Mouse (Mus musculus): ENCODE results near the gene Tnfsfm13. TPM values are rescaled to one million over a fixed set of nuclear protein-coding genes. Genes with fewer than 3 reads are reported as not detected.

Tnfsfm13 gene
- 2.1 and 2.8 TPM in 2 replicates for polyA plus RNA-seq (2015; fragmentation: Nextera tagmentation; extraction: Ambion mirVana)

DNA sequence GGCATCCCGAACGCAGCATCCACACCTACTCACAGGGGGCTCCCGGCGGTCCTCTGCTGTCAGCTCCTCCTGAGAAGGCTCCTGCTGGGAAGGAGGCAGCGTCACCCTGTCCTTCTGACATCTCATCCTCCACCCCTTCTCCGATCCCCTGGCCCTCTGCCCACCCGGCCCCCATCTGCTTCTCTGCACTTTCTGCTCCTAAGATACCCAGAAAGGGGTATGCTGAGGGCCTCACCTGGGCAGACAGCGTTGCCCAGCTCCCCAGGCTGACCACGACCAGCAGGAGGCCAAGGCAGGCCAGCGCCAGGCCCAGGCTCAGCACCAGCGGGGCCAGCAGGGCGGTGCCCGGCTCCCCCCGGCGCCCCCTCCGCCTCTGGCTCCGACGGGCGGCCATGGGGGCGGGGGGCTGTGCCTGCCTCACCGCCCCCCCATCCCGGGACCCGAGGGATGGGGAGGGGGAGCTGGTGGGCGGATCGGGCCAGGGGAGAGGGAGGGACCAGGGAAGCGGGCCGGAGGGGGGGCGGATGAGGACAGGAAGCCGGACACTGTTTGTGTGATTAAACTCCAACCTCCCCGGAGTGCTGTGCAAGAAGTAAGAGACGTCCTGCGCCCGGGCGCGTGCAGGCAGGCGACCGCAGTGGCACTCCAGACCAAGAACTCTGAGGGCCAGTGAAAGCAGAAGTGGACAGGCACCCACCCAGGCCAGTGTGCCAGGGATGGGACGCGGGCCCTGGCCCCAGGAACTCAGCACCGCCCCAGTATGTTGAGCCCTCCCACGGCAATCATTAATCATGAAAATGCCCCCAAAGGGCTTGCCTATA is at the start of gene Tnfsfm13, which contains the start of gene Tnfsf12:
Gene Tnfsfm13 (minus strand): TSS at position 738 of the 821 bp plus-strand sequence.
Gene Tnfsf12 (minus strand): TSS at position 489 of the 821 bp plus-strand sequence.

DNA sequence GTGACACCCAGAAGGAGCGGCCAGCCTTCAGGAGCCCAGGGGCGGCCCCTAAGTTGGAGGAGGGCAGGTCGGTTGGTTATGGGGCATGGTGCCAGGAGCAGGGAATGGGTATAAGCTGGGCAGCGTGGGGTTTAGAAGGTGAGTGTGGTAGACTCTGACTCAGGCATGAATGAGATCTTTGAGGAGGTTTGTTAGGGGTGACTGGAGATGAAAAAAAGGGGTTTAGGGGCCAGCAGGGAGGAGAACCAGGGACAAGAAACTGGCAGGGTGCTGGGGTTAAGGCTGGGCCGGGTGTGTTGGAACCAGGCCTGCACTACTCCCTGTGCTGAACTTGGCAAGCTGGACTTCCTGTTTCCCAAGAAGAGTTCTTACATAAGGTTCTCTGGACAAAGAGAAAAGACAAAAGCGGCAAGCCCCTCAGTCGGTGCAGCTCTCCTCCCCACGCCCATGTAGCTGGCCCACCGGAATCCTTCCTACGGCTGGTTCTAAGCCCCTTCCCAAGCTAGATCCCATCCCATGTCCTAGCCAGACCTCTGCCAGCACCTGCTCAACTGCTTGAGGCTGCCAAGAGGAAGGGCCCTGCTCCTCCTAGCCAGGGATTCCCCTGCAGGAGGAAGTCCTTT is 10.3 kb downstream of the Tnfsfm13 start, which contains the start of gene Tnfsf13:
Gene Tnfsf13 (minus strand): TSS at position 259 of the 623 bp plus-strand sequence.

DNA sequence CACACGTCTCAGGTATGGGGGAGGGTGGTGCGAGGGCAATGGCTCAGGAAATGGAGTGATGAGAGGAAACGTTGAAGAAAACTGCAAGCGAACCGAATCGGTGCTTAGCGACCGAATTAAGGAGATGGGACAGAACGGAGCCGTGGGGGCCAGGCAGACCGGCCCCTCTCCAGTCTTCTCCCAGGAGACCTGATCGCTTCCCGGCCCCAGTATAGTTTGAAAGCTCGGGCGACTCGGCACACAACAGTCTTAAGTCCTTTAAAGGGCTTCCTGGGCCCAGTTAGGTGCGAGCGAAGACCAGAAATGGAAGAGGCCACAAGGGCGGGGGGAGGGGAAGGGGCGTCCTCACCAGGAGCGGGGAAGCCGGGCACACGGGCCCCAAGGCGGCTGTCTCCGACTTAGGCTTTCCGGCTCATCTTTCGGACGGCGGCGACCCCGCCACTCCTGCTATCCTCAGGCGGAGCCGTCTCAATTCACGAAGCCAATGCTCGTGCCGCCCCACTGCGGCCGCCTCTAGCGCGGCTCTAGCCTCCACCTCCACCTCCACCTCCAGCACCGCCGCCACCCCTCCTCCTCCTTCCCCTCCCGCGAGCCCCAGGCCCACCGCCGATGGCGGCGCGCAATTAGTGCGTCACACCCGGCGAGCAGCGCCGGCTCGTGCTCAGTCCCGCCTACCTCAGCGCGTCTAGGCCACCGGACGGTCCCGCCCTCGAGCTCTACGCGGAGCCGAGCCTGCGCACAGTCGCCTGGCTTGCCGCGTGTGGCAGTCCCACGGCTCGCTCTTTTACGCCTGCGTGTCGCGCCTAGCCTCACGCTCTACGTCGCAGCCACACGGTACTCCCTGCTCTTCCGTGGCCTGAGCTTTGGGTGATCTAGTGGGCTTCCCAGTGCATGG is 14.3 kb downstream of the Tnfsfm13 start, which contains the start of gene Senp3:
Gene Senp3 (minus strand): TSS at position 771 of the 895 bp plus-strand sequence.

DNA sequence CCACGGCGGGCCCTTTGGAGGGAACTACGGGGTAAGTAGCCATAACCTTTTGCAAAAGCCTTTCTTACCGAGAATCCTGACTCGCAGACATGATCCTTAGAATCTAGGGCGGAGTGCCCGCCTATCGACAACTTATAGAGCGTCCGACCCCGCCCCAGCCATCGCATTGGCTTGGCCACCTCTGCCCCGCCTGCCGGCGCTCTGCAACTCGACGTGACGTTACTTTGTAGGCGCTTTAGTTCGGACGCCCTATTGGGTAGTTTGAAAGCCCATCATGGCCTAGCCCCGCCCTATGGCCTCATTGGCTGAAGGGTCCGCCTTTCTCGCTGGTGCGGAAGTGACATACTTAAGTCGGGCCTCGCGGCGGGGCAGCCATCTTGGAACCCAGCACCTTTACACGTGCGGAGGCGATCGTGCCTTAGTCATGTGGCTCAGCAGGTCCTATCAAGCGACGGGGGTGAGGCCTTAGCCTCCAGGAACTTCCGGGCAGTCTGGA is 23.6 kb downstream of the Tnfsfm13 start, which contains the start of gene Eif4a1:
Gene Eif4a1 (minus strand): TSS at position 213 of the 496 bp plus-strand sequence.

DNA sequence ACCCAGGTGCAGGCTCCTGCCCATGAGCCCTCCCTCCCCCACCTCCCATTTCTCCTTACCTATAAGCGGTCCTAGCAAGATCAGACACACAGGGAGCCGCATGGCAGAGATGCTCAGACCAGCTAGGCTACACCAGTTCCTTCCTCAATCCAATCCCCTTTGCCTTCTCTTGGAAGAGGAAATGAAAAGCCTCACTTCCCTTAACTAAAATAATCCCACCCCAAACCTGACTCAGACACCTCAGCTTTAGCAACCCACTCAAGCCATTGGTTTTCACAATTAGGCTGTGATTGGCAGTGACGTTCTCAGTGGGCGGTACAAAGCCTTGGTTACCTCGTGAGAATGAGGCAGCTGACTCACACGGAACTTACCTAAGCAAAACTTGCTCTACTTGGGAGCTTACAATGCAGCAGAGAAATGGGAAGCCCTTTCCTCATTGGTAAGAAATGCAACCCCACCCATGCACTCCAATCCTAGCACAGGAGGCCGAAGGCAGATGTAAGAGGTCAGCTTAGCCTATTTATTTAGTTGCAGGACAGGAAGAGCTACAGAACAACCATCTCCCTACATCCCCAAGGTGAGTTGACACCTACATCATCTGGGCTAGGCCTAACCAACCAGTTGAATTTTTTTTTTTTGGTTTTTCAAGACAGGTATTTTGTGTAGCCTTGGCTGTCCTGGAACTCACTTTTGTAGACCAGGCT is 29.8 kb downstream of the Tnfsfm13 start, which contains the start of gene Cd68:
Gene Cd68 (minus strand): TSS at position 193 of the 704 bp plus-strand sequence.

DNA sequence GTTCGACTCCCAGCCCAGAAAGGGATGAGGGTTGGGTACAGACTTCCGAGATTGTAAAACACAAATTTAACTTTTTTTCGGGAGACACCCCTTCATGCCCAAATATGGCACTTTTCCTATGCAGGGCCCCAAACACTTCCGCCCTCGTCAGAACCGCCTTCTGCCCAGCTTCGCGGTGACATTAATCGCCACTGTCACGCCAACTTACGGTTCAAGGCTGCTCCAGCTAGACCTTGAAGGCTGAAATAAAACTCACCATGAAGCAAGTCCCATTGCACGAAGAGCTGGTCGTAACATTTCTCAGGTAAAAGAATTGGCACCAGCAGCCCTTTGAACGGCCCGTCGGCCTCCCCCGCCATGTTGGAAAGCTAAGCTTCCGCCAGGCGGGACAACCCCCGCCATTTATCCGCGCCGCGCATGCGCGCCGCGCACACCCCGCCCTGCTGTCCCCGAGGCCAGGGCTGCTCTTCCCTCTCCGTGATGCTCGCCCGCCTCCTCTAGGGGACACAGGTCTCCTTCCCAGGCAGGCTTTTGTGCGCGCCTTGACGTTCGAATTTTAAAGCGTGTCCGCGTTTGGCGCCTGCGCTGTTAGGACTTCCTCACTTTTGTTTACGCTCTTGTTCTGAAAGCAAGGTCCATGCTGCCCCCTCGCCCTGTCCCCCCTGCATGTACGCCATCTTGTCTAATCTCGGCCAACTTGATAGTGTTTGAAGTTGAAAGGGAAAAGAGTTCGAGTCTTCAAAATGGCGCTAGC is 33.5 kb downstream of the Tnfsfm13 start, which contains the start of gene Mpdu1:
Gene Mpdu1 (minus strand): TSS at position 430 of the 754 bp plus-strand sequence.

DNA sequence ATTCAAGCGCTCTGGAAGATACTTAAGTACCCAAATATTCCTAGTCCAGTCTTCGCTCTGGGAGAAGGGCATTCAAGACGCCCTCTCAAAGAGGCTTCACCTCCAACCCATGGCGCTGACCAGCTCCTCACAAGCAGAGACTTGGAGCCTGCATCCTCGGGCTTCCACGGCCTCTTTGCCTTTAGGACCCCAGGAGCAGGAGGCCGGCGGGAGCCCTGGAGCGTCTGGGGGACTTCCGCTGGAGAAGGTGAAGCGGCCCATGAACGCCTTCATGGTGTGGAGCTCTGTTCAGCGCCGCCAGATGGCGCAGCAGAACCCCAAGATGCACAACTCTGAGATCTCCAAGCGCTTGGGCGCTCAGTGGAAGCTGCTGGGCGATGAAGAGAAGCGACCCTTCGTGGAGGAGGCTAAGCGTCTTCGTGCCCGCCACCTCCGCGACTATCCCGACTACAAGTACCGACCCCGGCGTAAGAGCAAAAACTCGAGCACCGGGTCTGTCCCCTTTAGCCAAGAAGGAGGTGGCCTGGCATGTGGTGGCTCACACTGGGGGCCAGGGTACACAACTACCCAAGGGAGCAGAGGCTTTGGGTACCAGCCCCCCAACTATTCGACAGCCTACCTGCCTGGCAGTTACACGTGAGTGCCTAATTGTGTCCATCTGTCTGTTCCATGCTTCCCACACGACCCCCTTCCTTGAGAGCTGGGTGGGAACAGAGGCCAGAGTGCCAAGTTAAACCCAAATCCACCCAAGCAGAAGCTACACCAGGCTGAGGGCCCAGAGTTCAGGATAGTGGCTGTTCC is 40.4 kb downstream of the Tnfsfm13 start, which contains the start of gene Sox15:
Gene Sox15 (plus strand): TSS at position 51 of the 801 bp plus-strand sequence.

MicroRNAs encoded within 50 kb of the gene (microRNA counts, 519-probe panel; counts per million panel counts)
- microRNA mmu-miR-1934 = 88.3 counts per million
- microRNA mmu-miR-467f = 5,369 counts per million, percentile 39 among the panel's probes with 10 or more counts

Other genes starting within 250 kb of the Tnfsfm13 start
- 0.06 and 0.21 TPM in 2 replicates for gene Dnah2, start 147.0 kb downstream of the Tnfsfm13 start, polyA plus RNA-seq (2015; fragmentation: Nextera tagmentation; extraction: Ambion mirVana)
- 1.1 and 1.8 TPM in 2 replicates for gene Efnb3, start 135.9 kb downstream of the Tnfsfm13 start, polyA plus RNA-seq (2015; fragmentation: Nextera tagmentation; extraction: Ambion mirVana)
- gene Wrap53, start 115.8 kb downstream of the Tnfsfm13 start, polyA plus RNA-seq (2015; fragmentation: Nextera tagmentation; extraction: Ambion mirVana) = 19.3 and 21.3 TPM in 2 replicates
- 80.6 and 88.9 TPM in 2 replicates for gene Trp53, start 115.7 kb downstream of the Tnfsfm13 start, polyA plus RNA-seq (2015; fragmentation: Nextera tagmentation; extraction: Ambion mirVana)
- gene Atp1b2, start 90.2 kb downstream of the Tnfsfm13 start, polyA plus RNA-seq (2015; fragmentation: Nextera tagmentation; extraction: Ambion mirVana) = 20.4 and 20.8 TPM in 2 replicates
- not detected in 2 replicates for gene Shbg, start 78.2 kb downstream of the Tnfsfm13 start, polyA plus RNA-seq (2015; fragmentation: Nextera tagmentation; extraction: Ambion mirVana)
- 7.3 and 7.9 TPM in 2 replicates for gene Sat2, start 74.1 kb downstream of the Tnfsfm13 start, polyA plus RNA-seq (2015; fragmentation: Nextera tagmentation; extraction: Ambion mirVana)
- gene Fxr2, start 63.1 kb downstream of the Tnfsfm13 start, polyA plus RNA-seq (2015; fragmentation: Nextera tagmentation; extraction: Ambion mirVana) = 11.5 and 12.6 TPM in 2 replicates
- 0.19 and 0.25 TPM in 2 replicates for gene Sox15, start 40.8 kb downstream of the Tnfsfm13 start, polyA plus RNA-seq (2015; fragmentation: Nextera tagmentation; extraction: Ambion mirVana)
- gene Mpdu1, start 33.5 kb downstream of the Tnfsfm13 start, polyA plus RNA-seq (2015; fragmentation: Nextera tagmentation; extraction: Ambion mirVana) = 44.5 and 46.1 TPM in 2 replicates
- gene Cd68, start 29.9 kb downstream of the Tnfsfm13 start, polyA plus RNA-seq (2015; fragmentation: Nextera tagmentation; extraction: Ambion mirVana) = 25.2 and 39.1 TPM in 2 replicates
- 272 and 275 TPM in 2 replicates for gene Eif4a1, start 23.7 kb downstream of the Tnfsfm13 start, polyA plus RNA-seq (2015; fragmentation: Nextera tagmentation; extraction: Ambion mirVana)
- gene Senp3, start 14.0 kb downstream of the Tnfsfm13 start, polyA plus RNA-seq (2015; fragmentation: Nextera tagmentation; extraction: Ambion mirVana) = 37.0 and 38.4 TPM in 2 replicates
- gene Tnfsf13, start 10.3 kb downstream of the Tnfsfm13 start, polyA plus RNA-seq (2015; fragmentation: Nextera tagmentation; extraction: Ambion mirVana) = 0.64 and 0.78 TPM in 2 replicates
- gene Tnfsf12, start 249 bp downstream of the Tnfsfm13 start, polyA plus RNA-seq (2015; fragmentation: Nextera tagmentation; extraction: Ambion mirVana) = 4.4 and 5.2 TPM in 2 replicates
- 15.2 and 15.8 TPM in 2 replicates for gene Polr2a, start 62.5 kb upstream of the Tnfsfm13 start, polyA plus RNA-seq (2015; fragmentation: Nextera tagmentation; extraction: Ambion mirVana)
- gene Slc35g3, start 65.9 kb upstream of the Tnfsfm13 start, polyA plus RNA-seq (2015; fragmentation: Nextera tagmentation; extraction: Ambion mirVana) = 0.07 and 0.08 TPM in 2 replicates
- gene Zbtb4, start 69.8 kb upstream of the Tnfsfm13 start, polyA plus RNA-seq (2015; fragmentation: Nextera tagmentation; extraction: Ambion mirVana) = 1.3 and 1.9 TPM in 2 replicates
- gene Chrnb1, start 99.8 kb upstream of the Tnfsfm13 start, polyA plus RNA-seq (2015; fragmentation: Nextera tagmentation; extraction: Ambion mirVana) = 0.99 and 1.5 TPM in 2 replicates
- gene Fgf11, start 105.8 kb upstream of the Tnfsfm13 start, polyA plus RNA-seq (2015; fragmentation: Nextera tagmentation; extraction: Ambion mirVana) = 0.33 and 0.36 TPM in 2 replicates
- gene Tmem102, start 109.5 kb upstream of the Tnfsfm13 start, polyA plus RNA-seq (2015; fragmentation: Nextera tagmentation; extraction: Ambion mirVana) = 0.30 and 0.68 TPM in 2 replicates
- gene Gm39566, start 119.2 kb upstream of the Tnfsfm13 start, polyA plus RNA-seq (2015; fragmentation: Nextera tagmentation; extraction: Ambion mirVana) = not detected in 2 replicates
- gene Spem2, start 122.4 kb upstream of the Tnfsfm13 start, polyA plus RNA-seq (2015; fragmentation: Nextera tagmentation; extraction: Ambion mirVana) = not detected in 2 replicates
- 0.12 TPM in 1 of 2 replicates, not detected in the other for gene Spem1, start 126.1 kb upstream of the Tnfsfm13 start, polyA plus RNA-seq (2015; fragmentation: Nextera tagmentation; extraction: Ambion mirVana)
- gene Nlgn2, start 141.7 kb upstream of the Tnfsfm13 start, polyA plus RNA-seq (2015; fragmentation: Nextera tagmentation; extraction: Ambion mirVana) = 2.6 and 3.1 TPM in 2 replicates
- gene Tmem256, start 142.4 kb upstream of the Tnfsfm13 start, polyA plus RNA-seq (2015; fragmentation: Nextera tagmentation; extraction: Ambion mirVana) = 337 and 343 TPM in 2 replicates
- 45.7 and 56.8 TPM in 2 replicates for gene Plscr3, start 150.3 kb upstream of the Tnfsfm13 start, polyA plus RNA-seq (2015; fragmentation: Nextera tagmentation; extraction: Ambion mirVana)
- 0.56 and 0.91 TPM in 2 replicates for gene Tnk1, start 162.6 kb upstream of the Tnfsfm13 start, polyA plus RNA-seq (2015; fragmentation: Nextera tagmentation; extraction: Ambion mirVana)
- not detected in 2 replicates for gene Tmem95, start 181.9 kb upstream of the Tnfsfm13 start, polyA plus RNA-seq (2015; fragmentation: Nextera tagmentation; extraction: Ambion mirVana)
- gene Kctd11, start 185.3 kb upstream of the Tnfsfm13 start, polyA plus RNA-seq (2015; fragmentation: Nextera tagmentation; extraction: Ambion mirVana) = 2.3 and 3.1 TPM in 2 replicates
- 15.3 and 21.3 TPM in 2 replicates for gene Acap1, start 199.4 kb upstream of the Tnfsfm13 start, polyA plus RNA-seq (2015; fragmentation: Nextera tagmentation; extraction: Ambion mirVana)
- gene 2810408A11Rik, start 204.9 kb upstream of the Tnfsfm13 start, polyA plus RNA-seq (2015; fragmentation: Nextera tagmentation; extraction: Ambion mirVana) = 2.2 and 2.6 TPM in 2 replicates
- 3.2 and 3.4 TPM in 2 replicates for gene Neurl4, start 205.0 kb upstream of the Tnfsfm13 start, polyA plus RNA-seq (2015; fragmentation: Nextera tagmentation; extraction: Ambion mirVana)
- 104 and 116 TPM in 2 replicates for gene Gps2, start 217.8 kb upstream of the Tnfsfm13 start, polyA plus RNA-seq (2015; fragmentation: Nextera tagmentation; extraction: Ambion mirVana)
- gene Eif5a, start 225.9 kb upstream of the Tnfsfm13 start, polyA plus RNA-seq (2015; fragmentation: Nextera tagmentation; extraction: Ambion mirVana) = 1,453 and 1,558 TPM in 2 replicates
- gene Ybx2, start 239.7 kb upstream of the Tnfsfm13 start, polyA plus RNA-seq (2015; fragmentation: Nextera tagmentation; extraction: Ambion mirVana) = 0.12 and 0.53 TPM in 2 replicates

All from spleen, postnatal 0 days (tissue).